Mouse (Mus musculus): ENCODE results near the gene 9930111J21Rik2. TPM values are rescaled to one million over a fixed set of nuclear protein-coding genes. Genes with fewer than 3 reads are reported as not detected.

Gene 9930111J21Rik2
- 0.92 and 1.5 TPM in 2 replicates for polyA plus RNA-seq (2012; ENCODE audit: low replicate concordance)

GRCm38 (mm10) chr11:49051093-49051891 lies at the start of gene 9930111J21Rik2:
TSS of gene 9930111J21Rik2 (minus strand) at chr11:49051242.

DNA sequence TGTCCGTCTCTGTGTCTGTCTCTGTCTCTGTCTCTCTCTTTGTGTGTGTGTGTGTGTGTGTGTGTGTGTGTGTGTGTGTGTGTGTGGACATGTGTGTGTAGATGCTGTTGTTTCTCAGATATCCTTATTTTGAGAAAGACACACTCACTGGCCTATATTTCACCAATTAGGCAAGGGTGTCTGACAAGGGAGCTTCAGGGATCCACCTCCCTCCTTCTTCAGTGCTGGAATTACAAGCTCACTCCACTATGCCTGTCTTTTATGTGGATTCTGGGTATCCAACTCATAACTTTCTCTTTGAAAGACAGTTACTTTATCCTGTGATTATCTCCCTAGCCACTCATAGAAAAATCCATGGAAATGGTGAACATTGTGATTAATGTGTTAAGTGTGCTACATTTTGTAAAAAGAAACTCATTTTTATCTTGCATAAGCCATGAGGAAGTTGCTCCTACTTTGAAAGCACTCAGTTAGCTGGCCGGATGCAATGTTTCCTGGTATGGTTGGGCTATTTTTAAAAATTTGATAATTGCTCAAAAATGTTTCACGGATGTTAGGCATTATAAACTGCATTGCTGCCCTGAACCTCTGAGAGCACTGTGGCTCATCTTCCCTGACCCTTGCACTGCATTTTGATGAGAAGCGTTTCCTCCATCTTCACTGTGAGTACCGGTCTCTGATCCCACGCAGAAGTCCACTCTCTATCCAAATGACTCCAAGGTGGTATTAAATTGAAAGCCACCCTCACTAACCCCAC lies 25.1 kb upstream of the 9930111J21Rik2 start, which contains the start of gene Ifi47:
Ifi47 (plus strand) TSS at position 587 of the 757 bp plus-strand sequence.

GRCm38 (mm10) chr11:49063713-49064469 lies 12.8 kb upstream of the 9930111J21Rik2 start, which contains the start of gene Tgtp2:
TSS of gene Tgtp2 (minus strand) at chr11:49064206.

DNA sequence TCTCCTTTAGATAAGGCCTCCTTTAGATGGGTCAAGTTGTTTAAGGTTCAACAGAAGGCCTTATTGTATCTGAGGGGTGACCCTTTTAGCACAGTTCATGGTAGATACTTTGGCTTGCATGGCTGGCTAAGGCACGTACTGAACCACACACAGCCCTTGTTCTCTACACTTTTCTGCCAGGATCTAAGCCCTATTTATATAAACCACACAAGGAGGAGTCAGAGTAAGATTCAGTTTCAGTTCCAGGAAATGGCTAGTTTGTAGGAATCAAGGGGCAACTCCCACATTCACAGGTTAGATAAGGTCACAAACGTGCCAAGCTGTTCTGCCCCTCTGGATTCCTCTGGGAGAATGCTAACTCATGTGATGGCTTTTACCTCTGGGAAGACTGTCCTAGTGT lies 57.0 kb downstream of the 9930111J21Rik2 start, which contains the start of gene Tgtp1:
Tgtp1 (minus strand) TSS at position 155 of the 400 bp plus-strand sequence.

GRCm38 (mm10) chr11:48991740-48992520 lies 59.1 kb downstream of the 9930111J21Rik2 start, which contains the start of gene Gm12185:
TSS of gene Gm12185 (minus strand) at chr11:48992226.

DNA sequence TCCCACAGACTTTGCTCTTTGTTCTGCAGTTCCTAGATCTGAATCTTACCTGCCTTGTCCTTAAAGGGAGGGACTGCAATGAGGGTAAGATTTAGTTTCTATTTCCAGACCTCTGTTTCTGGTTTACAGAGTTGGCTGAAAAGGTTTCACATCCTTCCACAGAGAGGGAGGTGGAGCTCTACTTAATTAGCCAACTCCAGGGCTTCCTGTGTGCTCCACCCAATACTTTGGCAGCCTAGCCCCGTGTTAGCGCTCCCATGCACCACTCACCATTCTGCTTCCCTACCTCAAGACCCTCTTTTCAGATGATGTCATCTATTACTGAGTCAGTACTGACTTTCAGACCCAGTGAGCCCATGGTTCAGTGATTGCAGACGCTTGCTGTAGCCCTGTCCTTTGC lies 71.8 kb downstream of the 9930111J21Rik2 start, which contains the start of gene 9930111J21Rik1:
9930111J21Rik1 (minus strand) TSS at position 148 of the 400 bp plus-strand sequence.

GRCm38 (mm10) chr11:48978240-48978939 lies 72.7 kb downstream of the 9930111J21Rik2 start, which contains the start of gene Olfr56:
TSS of gene Olfr56 (plus strand) at chr11:48978889.

Other genes starting within 250 kb of the 9930111J21Rik2 start
- 20.9 and 26.8 TPM in 2 replicates for gene Trim41, start 233.9 kb downstream of the 9930111J21Rik2 start, polyA plus RNA-seq (2012; ENCODE audit: low replicate concordance)
- gene Trim7, start 225.1 kb downstream of the 9930111J21Rik2 start, polyA plus RNA-seq (2012; ENCODE audit: low replicate concordance): 7.2 and 13.9 TPM in 2 replicates
- gene Gm12184, start 224.6 kb downstream of the 9930111J21Rik2 start, polyA plus RNA-seq (2012; ENCODE audit: low replicate concordance): 65.7 and 147 TPM in 2 replicates
- gene Irgm1, start 179.6 kb downstream of the 9930111J21Rik2 start, polyA plus RNA-seq (2012; ENCODE audit: low replicate concordance): 2.8 and 9.6 TPM in 2 replicates
- gene Gm5431, start 149.0 kb downstream of the 9930111J21Rik2 start, polyA plus RNA-seq (2012; ENCODE audit: low replicate concordance): 0.09 TPM in 1 of 2 replicates, not detected in the other
- gene Psme2b, start 105.1 kb downstream of the 9930111J21Rik2 start, polyA plus RNA-seq (2012; ENCODE audit: low replicate concordance): 0.36 and 3.4 TPM in 2 replicates
- 0.06 TPM in 1 of 2 replicates, not detected in the other for gene Olfr56, start 72.4 kb downstream of the 9930111J21Rik2 start, polyA plus RNA-seq (2012; ENCODE audit: low replicate concordance)
- gene 9930111J21Rik1, start 71.8 kb downstream of the 9930111J21Rik2 start, polyA plus RNA-seq (2012; ENCODE audit: low replicate concordance): 0.72 and 1.9 TPM in 2 replicates
- 0.16 TPM in 1 of 2 replicates, not detected in the other for gene Gm12185, start 59.0 kb downstream of the 9930111J21Rik2 start, polyA plus RNA-seq (2012; ENCODE audit: low replicate concordance)
- gene Tgtp1, start 57.1 kb downstream of the 9930111J21Rik2 start, polyA plus RNA-seq (2012; ENCODE audit: low replicate concordance): 0.47 and 1.3 TPM in 2 replicates
- gene Tgtp2, start 13.0 kb upstream of the 9930111J21Rik2 start, polyA plus RNA-seq (2012; ENCODE audit: low replicate concordance): 11.7 and 11.9 TPM in 2 replicates
- gene Ifi47, start 25.3 kb upstream of the 9930111J21Rik2 start, polyA plus RNA-seq (2012; ENCODE audit: low replicate concordance): 2.3 and 3.4 TPM in 2 replicates
- not detected in 2 replicates for gene Olfr1396, start 63.6 kb upstream of the 9930111J21Rik2 start, polyA plus RNA-seq (2012; ENCODE audit: low replicate concordance)
- not detected in 2 replicates for gene Olfr1395, start 91.0 kb upstream of the 9930111J21Rik2 start, polyA plus RNA-seq (2012; ENCODE audit: low replicate concordance)
- gene Olfr1394, start 103.1 kb upstream of the 9930111J21Rik2 start, polyA plus RNA-seq (2012; ENCODE audit: low replicate concordance): not detected in 2 replicates
- not detected in 2 replicates for gene Btnl9, start 135.9 kb upstream of the 9930111J21Rik2 start, polyA plus RNA-seq (2012; ENCODE audit: low replicate concordance)
- gene Zfp62, start 152.1 kb upstream of the 9930111J21Rik2 start, polyA plus RNA-seq (2012; ENCODE audit: low replicate concordance): 4.6 and 6.1 TPM in 2 replicates
- 127 and 153 TPM in 2 replicates for gene Mgat1, start 192.9 kb upstream of the 9930111J21Rik2 start, polyA plus RNA-seq (2012; ENCODE audit: low replicate concordance)
- not detected in 2 replicates for gene Olfr1393, start 227.1 kb upstream of the 9930111J21Rik2 start, polyA plus RNA-seq (2012; ENCODE audit: low replicate concordance)
- gene Olfr1392, start 234.0 kb upstream of the 9930111J21Rik2 start, polyA plus RNA-seq (2012; ENCODE audit: low replicate concordance): not detected in 2 replicates